Mouse (Mus musculus): ENCODE measurements around the gene Aldh3b3.
"Not testable (repeated sequence)": the region's sequence is repeated elsewhere in the genome, so short reads cannot be mapped to it uniquely, and the experiment has no call there.

Gene Aldh3b3

GRCm38 (mm10) chr19:3935896-3936850 lies 22.3 kb upstream of the Aldh3b3 start:
- peak; percentile 63 to 71 for DNase-seq (ENCODE audit: low read depth in 1 of 2, low spot score in 2 of 2)

GRCm38 (mm10) chr19:3942315-3942714 lies 16.1 kb upstream of the Aldh3b3 start:
- no peak for DNase-seq (ENCODE audit: low read depth in 1 of 2, low spot score in 2 of 2)

GRCm38 (mm10) chr19:3942986-3943735 lies 15.3 kb upstream of the Aldh3b3 start:
- DNase-seq (ENCODE audit: low read depth in 1 of 2, low spot score in 2 of 2): no peak

- DNase-seq (ENCODE audit: low read depth in 1 of 2, low spot score in 2 of 2): no peak
Measured at GRCm38 (mm10) chr19:3945872-3946564, 12.4 kb upstream of the Aldh3b3 start.

- DNase-seq (ENCODE audit: low read depth in 1 of 2, low spot score in 2 of 2): no peak
Measured at GRCm38 (mm10) chr19:3946715-3947114, 11.7 kb upstream of the Aldh3b3 start.

- no peak for DNase-seq (ENCODE audit: low read depth in 1 of 2, low spot score in 2 of 2)
Measured at GRCm38 (mm10) chr19:3947813-3948212, 10.6 kb upstream of the Aldh3b3 start.

- no peak for DNase-seq (ENCODE audit: low read depth in 1 of 2, low spot score in 2 of 2)
Measured at GRCm38 (mm10) chr19:3948546-3948945, 9.9 kb upstream of the Aldh3b3 start.

GRCm38 (mm10) chr19:3950331-3950730 lies 8.1 kb upstream of the Aldh3b3 start:
- no peak for DNase-seq (ENCODE audit: low read depth in 1 of 2, low spot score in 2 of 2)

GRCm38 (mm10) chr19:3951461-3951860 lies 7.0 kb upstream of the Aldh3b3 start:
- no peak for DNase-seq (ENCODE audit: low read depth in 1 of 2, low spot score in 2 of 2)

GRCm38 (mm10) chr19:3952099-3952498 lies 6.3 kb upstream of the Aldh3b3 start:
- no peak for DNase-seq (ENCODE audit: low read depth in 1 of 2, low spot score in 2 of 2)

- DNase-seq (ENCODE audit: low read depth in 1 of 2, low spot score in 2 of 2): no peak
Measured at GRCm38 (mm10) chr19:3955033-3955432, 3.4 kb upstream of the Aldh3b3 start.

GRCm38 (mm10) chr19:3955804-3956203 lies 2.6 kb upstream of the Aldh3b3 start:
- DNase-seq (ENCODE audit: low read depth in 1 of 2, low spot score in 2 of 2): no peak

- DNase-seq (ENCODE audit: low read depth in 1 of 2, low spot score in 2 of 2): not testable (repeated sequence)
Measured at GRCm38 (mm10) chr19:3957296-3958036, 979 bp upstream of the Aldh3b3 start.

GRCm38 (mm10) chr19:3959030-3959429 lies 585 bp downstream of the Aldh3b3 start:
- DNase-seq (ENCODE audit: low read depth in 1 of 2, low spot score in 2 of 2): no peak

GRCm38 (mm10) chr19:3960211-3960610 lies 1.8 kb downstream of the Aldh3b3 start:
- no peak for DNase-seq (ENCODE audit: low read depth in 1 of 2, low spot score in 2 of 2)

- DNase-seq (ENCODE audit: low read depth in 1 of 2, low spot score in 2 of 2): not testable (repeated sequence)
Measured at GRCm38 (mm10) chr19:3961805-3962204, 3.4 kb downstream of the Aldh3b3 start.

- DNase-seq (ENCODE audit: low read depth in 1 of 2, low spot score in 2 of 2): no peak
Measured at GRCm38 (mm10) chr19:3962469-3962868, 4.0 kb downstream of the Aldh3b3 start.

- DNase-seq (ENCODE audit: low read depth in 1 of 2, low spot score in 2 of 2): no peak
Measured at GRCm38 (mm10) chr19:3964030-3964429, 5.6 kb downstream of the Aldh3b3 start.

GRCm38 (mm10) chr19:3966330-3967075 lies 8.1 kb downstream of the Aldh3b3 start:
- no peak for DNase-seq (ENCODE audit: low read depth in 1 of 2, low spot score in 2 of 2)

GRCm38 (mm10) chr19:3967258-3967657 lies 8.8 kb downstream of the Aldh3b3 start:
- DNase-seq (ENCODE audit: low read depth in 1 of 2, low spot score in 2 of 2): no peak
